Mouse (Mus musculus): Measurements from ENCODE around the gene Upp2. TPM values are rescaled to one million over a fixed set of nuclear protein-coding genes. Genes with fewer than 3 reads are reported as not detected.

The Upp2 gene
- total RNA-seq, 2 experiments from 2014 or later, result 2.1 to 3.1 TPM

- DNase-seq (ENCODE audit: low spot score), result no peak
These were observed 16.6 kb upstream of the Upp2 start for GRCm38 (mm10) chr2:58550488-58550887.

- no peak for DNase-seq (ENCODE audit: low spot score)
These were observed 15.2 kb upstream of the Upp2 start for GRCm38 (mm10) chr2:58551866-58552265.

DNA sequence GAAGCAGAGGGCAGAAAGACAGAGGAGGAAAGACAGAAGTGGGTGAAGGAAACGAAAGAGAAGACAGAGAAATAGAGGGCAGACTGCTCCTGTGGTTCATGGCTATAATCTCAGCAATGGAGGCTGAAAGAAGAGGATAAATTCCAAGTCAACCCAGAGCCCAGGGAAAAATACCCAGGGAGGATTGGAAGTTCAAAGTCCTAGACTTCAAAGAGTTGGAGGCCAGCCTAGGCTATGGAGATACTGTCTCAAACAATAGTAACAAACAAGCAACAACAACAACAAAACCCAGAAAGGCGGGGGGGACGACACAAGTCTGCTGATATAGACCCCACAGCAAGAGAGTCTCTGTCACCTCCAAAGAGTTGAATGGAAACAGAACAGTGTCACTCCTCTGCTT is 14.8 kb upstream of the Upp2 start:
- DNase-seq (ENCODE audit: low spot score), result no peak

- DNase-seq (ENCODE audit: low spot score), result no peak
These were observed 9.9 kb upstream of the Upp2 start for GRCm38 (mm10) chr2:58557045-58557845.

GRCm38 (mm10) chr2:58562137-58562536 is 5.0 kb upstream of the Upp2 start:
- no peak for DNase-seq (ENCODE audit: low spot score)

DNA sequence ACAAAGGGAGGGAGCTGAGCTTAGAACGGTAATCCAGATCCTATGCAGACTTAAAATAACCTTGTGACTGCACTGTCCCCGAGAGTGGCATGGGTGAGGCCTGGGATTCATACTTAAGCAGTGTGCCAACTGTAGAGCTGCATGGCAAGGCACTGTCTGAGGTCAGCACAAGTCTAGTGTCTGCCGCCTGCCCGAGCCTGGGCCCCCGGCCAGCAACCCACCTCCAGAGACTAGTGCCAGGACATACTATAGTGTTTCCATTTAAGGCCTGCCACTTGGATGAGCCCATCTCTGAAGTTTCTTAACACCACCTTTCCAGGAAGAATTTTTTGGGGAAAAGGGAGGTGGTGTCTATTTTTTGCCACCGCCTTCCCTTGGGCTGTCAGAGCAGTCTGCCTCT is 1.8 kb upstream of the Upp2 start:
- DNase-seq (ENCODE audit: low spot score), result peak; percentile 73

- peak; percentile 36 for DNase-seq (ENCODE audit: low spot score)
These were observed 1.1 kb upstream of the Upp2 start for GRCm38 (mm10) chr2:58566049-58566409.

- DNase-seq (ENCODE audit: low spot score), result peak; percentile 59
These were observed 560 bp upstream of the Upp2 start for GRCm38 (mm10) chr2:58566410-58567065.

GRCm38 (mm10) chr2:58567866-58568719 is 995 bp downstream of the Upp2 start:
- DNase-seq (ENCODE audit: low spot score), result no peak

- DNase-seq (ENCODE audit: low spot score), result no peak
These were observed 1.9 kb downstream of the Upp2 start for GRCm38 (mm10) chr2:58568841-58569645.

GRCm38 (mm10) chr2:58574167-58574566 is 7.1 kb downstream of the Upp2 start:
- no peak for DNase-seq (ENCODE audit: low spot score)

GRCm38 (mm10) chr2:58586311-58586710 is 19.2 kb downstream of the Upp2 start:
- DNase-seq (ENCODE audit: low spot score), result no peak

DNA sequence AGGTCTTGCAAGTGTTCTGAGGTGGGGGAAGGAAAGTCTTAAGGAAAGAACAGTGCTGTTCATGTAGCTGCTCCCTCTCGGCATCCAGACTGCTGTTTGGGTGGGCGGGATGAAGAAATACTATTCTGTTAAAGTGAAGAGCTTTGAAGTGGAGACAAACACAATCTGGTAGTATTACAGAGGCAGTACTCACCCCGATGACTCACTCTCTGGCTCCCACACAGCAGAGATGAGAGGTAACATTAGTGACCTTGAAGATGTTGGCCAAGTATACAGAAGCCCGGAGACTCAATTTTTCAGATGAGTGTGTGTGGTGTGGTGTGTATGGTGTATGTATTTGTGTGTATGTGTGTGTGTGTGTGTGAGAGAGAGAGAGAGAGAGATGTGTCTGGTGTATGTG is 22.5 kb downstream of the Upp2 start:
- no peak for DNase-seq (ENCODE audit: low spot score)

DNA sequence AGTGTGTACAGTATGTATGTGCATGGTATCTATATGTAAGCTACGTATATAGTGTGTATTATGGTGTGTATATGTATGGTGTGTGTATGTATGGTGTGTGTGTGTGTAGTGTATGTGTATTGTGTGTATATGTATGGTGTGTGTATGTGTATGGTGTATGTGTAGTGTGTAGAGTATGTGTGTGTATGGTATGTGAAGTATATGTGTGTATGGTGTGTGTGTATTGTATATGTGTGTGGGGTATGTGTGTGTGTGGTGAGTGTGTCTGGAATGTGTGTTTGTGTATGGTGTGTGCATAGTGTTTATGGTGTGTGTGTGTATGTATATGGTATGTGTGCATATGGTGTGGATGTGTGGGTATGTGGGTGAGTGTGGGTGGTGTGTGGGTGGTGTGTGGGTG is 23.0 kb downstream of the Upp2 start:
- DNase-seq (ENCODE audit: low spot score), result no peak

GRCm38 (mm10) chr2:58595350-58595749 is 28.3 kb downstream of the Upp2 start:
- no peak for DNase-seq (ENCODE audit: low spot score)

DNA sequence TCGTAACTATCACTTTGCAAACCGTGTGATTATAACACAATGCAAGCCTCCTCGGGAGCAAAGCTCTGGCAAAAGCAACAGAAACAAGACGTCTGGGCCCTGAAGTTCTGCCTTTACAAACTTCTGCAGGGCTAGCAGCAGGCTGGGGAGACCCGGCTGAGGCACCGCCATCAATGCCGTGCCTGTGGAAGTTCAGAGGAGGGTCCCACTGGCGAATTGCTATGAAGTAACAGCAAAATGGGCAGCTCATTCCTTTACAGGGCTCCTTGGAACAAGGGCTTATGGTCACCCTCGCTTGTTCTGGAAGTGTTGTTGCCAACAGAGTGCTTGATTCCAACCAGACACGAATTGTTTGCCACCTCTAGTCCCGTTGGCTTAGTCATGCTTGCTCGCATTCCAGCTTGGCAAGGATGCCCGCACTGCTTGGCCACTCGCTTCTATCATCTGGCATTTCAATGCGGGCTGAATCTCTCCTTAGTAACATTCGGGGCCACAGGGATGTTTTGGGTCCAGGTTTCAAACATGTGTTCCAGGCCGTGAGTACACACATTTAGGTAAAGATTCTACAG is 29.8 kb downstream of the Upp2 start:
- peak; percentile 45 for DNase-seq (ENCODE audit: low spot score)

DNA sequence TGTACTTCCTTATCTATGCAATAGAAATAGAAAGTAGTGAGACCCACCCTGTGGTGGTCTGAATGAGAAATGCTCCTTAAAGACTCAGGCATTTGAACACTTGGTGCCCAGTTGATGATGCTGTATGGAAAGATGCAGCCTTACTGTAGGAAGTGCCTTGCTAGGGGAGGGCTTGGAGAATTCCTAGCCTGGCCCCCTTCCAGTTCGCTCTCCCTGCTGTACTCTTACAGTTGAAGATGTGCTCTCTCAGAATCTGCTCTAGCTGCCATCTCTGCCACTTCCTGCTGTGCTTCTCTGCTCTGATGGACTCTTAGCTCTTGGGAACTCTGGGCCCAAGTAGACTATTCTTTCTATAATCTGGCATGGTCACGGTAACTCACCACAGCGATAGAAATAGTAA is 30.5 kb downstream of the Upp2 start:
- no peak for DNase-seq (ENCODE audit: low spot score)

DNA sequence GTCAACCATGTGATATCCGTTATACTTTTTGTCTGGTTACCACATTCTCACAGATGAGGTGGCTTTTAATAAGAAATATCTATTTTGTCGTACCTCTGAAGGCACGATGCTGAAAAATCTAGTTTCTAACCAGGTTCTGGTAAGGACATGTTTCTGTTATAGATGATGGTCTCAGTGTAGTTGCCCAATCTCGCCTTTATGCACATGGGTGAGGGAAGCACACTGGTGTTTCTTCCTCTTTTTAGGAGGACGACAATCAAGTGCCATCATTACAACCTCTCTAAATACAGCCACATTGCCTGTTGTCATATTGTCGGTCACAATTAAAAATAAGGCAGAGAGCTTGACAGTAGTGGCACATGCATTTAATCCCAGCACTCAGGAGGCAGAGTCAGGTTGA is 32.5 kb downstream of the Upp2 start:
- no peak for DNase-seq (ENCODE audit: low spot score)

DNA sequence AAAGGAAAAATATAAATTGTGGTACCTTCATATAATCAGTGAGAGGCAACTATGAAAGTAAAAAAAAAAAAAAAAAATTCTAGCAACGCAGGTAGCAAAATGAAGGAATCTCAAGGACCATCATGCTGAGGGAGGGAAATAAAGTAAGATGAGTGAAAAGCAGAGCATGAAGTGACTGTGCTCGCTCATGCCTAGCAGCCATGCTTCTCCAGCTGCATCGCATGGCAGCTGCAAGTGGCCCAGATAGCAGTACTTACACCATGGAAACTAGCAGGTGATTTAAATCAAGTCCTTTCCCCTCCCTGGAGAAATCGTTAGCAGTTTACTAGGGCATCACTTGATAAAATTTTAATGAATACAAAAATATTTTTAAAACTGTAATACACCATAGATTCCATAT is 34.3 kb downstream of the Upp2 start:
- no peak for DNase-seq (ENCODE audit: low spot score)

- DNase-seq (ENCODE audit: low spot score), result no peak
These were observed 36.3 kb downstream of the Upp2 start for GRCm38 (mm10) chr2:58603379-58603778.

- DNase-seq (ENCODE audit: low spot score), result no peak
These were observed 37.7 kb downstream of the Upp2 start for GRCm38 (mm10) chr2:58604791-58605190.

Data from gastrocnemius, adult 18-20 months (tissue).